Mouse (Mus musculus) B cell, adult 62 days (primary cell): ENCODE results near the gene Cmtm2a. TPM values are rescaled to one million over a fixed set of nuclear protein-coding genes. Genes with fewer than 3 reads are reported as not detected.

Experiments used
- total RNA-seq: library from RNA; stranded (reverse); gene quantifications from 4 replicates; pipeline ENCODE4 v1.2.4, GENCODE M21; 2023

The Cmtm2a gene
- not detected in 4 replicates for total RNA-seq

GRCm38 (mm10) chr8:104293081-104293480 is at the start of gene Cmtm2a:
Gene Cmtm2a (minus strand): TSS chr8:104293181.

GRCm38 (mm10) chr8:104339229-104339982 is 46.4 kb upstream of the Cmtm2a start, which contains the start of gene Cmtm3:
Gene Cmtm3 (plus strand): TSS chr8:104339410.

GRCm38 (mm10) chr8:104321930-104322329 is 28.9 kb upstream of the Cmtm2a start, which contains the start of gene Cmtm2b:
Gene Cmtm2b (plus strand): TSS chr8:104322230.

GRCm38 (mm10) chr8:104321267-104321666 is 28.3 kb upstream of the Cmtm2a start, which contains the start of gene Gm11020:
Gene Gm11020 (plus strand): TSS chr8:104321567.

GRCm38 (mm10) chr8:104309441-104310155 is 16.6 kb upstream of the Cmtm2a start, which contains the start of the genes Gm45711 and Cmtm1:
Gene Gm45711 (minus strand): TSS chr8:104310081.
Gene Cmtm1 (minus strand): TSS chr8:104310145.

GRCm38 (mm10) chr8:104250439-104251367 is 42.3 kb downstream of the Cmtm2a start, which contains the start of gene Cklf:
Gene Cklf (plus strand): TSS chr8:104250861.

GRCm38 (mm10) chr8:104248276-104248675 is 44.7 kb downstream of the Cmtm2a start, which contains the start of gene Tk2:
Gene Tk2 (minus strand): TSS chr8:104248558.

Other genes with a start within 250 kb of the Cmtm2a start
- gene Cdh5, start 191.6 kb downstream of the Cmtm2a start, total RNA-seq: 0.66 to 1.3 TPM (median 0.96 TPM) in 4 replicates
- 0.18 TPM in 1 of 4 replicates, not detected in the others for gene Bean1, start 122.7 kb downstream of the Cmtm2a start, total RNA-seq
- 101 to 119 TPM (median 103 TPM) in 4 replicates for gene Tk2, start 44.6 kb downstream of the Cmtm2a start, total RNA-seq
- gene Cklf, start 42.3 kb downstream of the Cmtm2a start, total RNA-seq: 63.3 to 74.0 TPM (median 72.5 TPM) in 4 replicates
- not detected in 4 replicates for gene Gm45711, start 16.9 kb upstream of the Cmtm2a start, total RNA-seq
- gene Cmtm1, start 17.0 kb upstream of the Cmtm2a start, total RNA-seq: not detected in 4 replicates
- gene Gm11020, start 28.4 kb upstream of the Cmtm2a start, total RNA-seq: not detected in 4 replicates
- gene Cmtm2b, start 29.0 kb upstream of the Cmtm2a start, total RNA-seq: not detected in 4 replicates
- gene Cmtm3, start 46.2 kb upstream of the Cmtm2a start, total RNA-seq: 13.0 to 18.3 TPM (median 15.5 TPM) in 4 replicates
- gene Cmtm4, start 102.6 kb upstream of the Cmtm2a start, total RNA-seq: 0.77 to 0.94 TPM (median 0.84 TPM) in 4 replicates
- gene Dync1li2, start 149.9 kb upstream of the Cmtm2a start, total RNA-seq: 63.0 to 107 TPM (median 77.6 TPM) in 4 replicates
- gene Terb1, start 216.7 kb upstream of the Cmtm2a start, total RNA-seq: 3.6 to 4.5 TPM (median 3.7 TPM) in 4 replicates
- gene Nae1, start 241.5 kb upstream of the Cmtm2a start, total RNA-seq: 40.8 to 47.9 TPM (median 44.3 TPM) in 4 replicates
- gene Car7, start 241.5 kb upstream of the Cmtm2a start, total RNA-seq: 0.64 to 2.0 TPM (median 1.8 TPM) in 4 replicates